Mouse (Mus musculus) hindbrain, embryonic 14.5 days (tissue): ENCODE measurements around the gene Smarca5. TPM values are rescaled to one million over a fixed set of nuclear protein-coding genes. Genes with fewer than 3 reads are reported as not detected.

Source experiments
- ATAC-seq: fragments of 200-750 bp; cut with Nextera tagmentation; 2 replicates; pipeline ENCODE4 v1.8.0; 2017; ENCODE audit warnings: moderate number of reproducible peaks, mild to moderate bottlenecking, moderate TSS enrichment, moderate library complexity; ENCODE audit not compliant: low FRiP score
- DNase-seq: peaks from one replicate; pipeline ENCODE4 v3.0.0-alpha.2; 2015; ENCODE audit warnings: low spot score
- H3K27ac ChIP-seq: fragments of 300-500 bp; sonication (generic); 2 replicates; pipeline ENCODE4 v1.5.1; 2014; ENCODE audit warnings: mild to moderate bottlenecking, moderate library complexity
- H3K27me3 ChIP-seq: fragments of 300-500 bp; sonication (generic); 2 replicates; pipeline ENCODE4 v1.6.1; 2014; ENCODE audit warnings: mild to moderate bottlenecking, low read length, mixed read lengths; ENCODE audit not compliant: control insufficient read depth, insufficient read depth
- H3K36me3 ChIP-seq: fragments of 300-500 bp; sonication (generic); replicated peaks from 2 replicates; pipeline ENCODE4 v1.6.1; 2014; ENCODE audit not compliant: control insufficient read depth, insufficient read depth
- H3K4me1 ChIP-seq: fragments of 300-500 bp; sonication (generic); replicated peaks from 2 replicates; pipeline ENCODE4 v1.6.1; 2014; ENCODE audit warnings: antibody characterized with exemption, low read length, mixed read lengths; ENCODE audit not compliant: control insufficient read depth, insufficient read depth
- H3K4me2 ChIP-seq: fragments of 300-500 bp; sonication (generic); replicated peaks from 2 replicates; pipeline ENCODE4 v1.6.1; 2014; ENCODE audit warnings: mild to moderate bottlenecking, moderate library complexity
- H3K4me3 ChIP-seq: fragments of 300-500 bp; sonication (generic); replicated peaks from 2 replicates; pipeline ENCODE4 v1.5.1; 2014; ENCODE audit warnings: mild to moderate bottlenecking, low read length
- H3K9ac ChIP-seq: fragments of 300-500 bp; sonication (generic); 2 replicates; pipeline ENCODE4 v1.6.1; 2014
- H3K9me3 ChIP-seq: fragments of 300-500 bp; sonication (generic); 2 replicates; pipeline ENCODE4 v1.6.1; 2016; ENCODE audit warnings: low read length; ENCODE audit not compliant: control insufficient read depth
- WGBS: fragments of 180-500 bp; shearing (Covaris S2); extraction: QIAGEN DNeasy Blood & Tissue Kit; methylation state at CpG from one replicate; pipeline ENCODE4 v1.1.7; 2014; 5-methylcytosine and 5-hydroxymethylcytosine counted together
- polyA plus RNA-seq: library from polyadenylated mRNA; unstranded; fragments of >200 nt; fragmentation: Nextera tagmentation; extraction: Ambion mirVana; gene quantifications from 2 replicates; pipeline ENCODE4 v1.2.1, GENCODE M21; 2014

Smarca5 gene
- polyA plus RNA-seq, 1 experiment from 2014 or later = 56.7 TPM

DNA sequence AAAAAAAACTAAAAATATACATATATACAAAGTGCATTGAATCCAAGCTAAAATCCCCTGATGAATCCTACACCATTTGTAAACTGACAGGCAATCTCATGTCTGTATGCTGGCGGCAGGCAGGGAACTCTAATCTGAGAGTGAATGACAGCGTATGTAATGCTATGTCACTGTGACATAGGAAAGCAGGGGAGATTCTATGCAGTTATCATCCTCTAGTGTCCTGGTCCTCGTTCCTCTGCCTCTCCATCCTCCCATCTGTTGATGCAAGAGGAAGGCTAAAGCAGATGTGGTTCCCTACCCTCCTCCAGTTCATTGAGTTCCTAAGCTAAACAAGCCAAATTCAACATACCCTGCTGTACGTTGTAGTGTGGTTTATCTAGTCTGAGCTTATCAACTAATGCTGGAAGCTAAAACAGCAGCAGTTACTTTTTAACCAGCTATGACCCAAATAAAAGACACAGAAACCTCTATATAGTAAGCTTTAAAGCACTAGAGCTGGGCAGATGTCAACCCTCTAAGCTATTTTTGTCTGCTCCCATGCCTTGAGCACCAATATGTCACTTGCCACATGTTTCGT is 55.5 kb downstream of the Smarca5 start:
- DNase-seq = no peak
- H3K4me2 ChIP-seq = no peak overlapping the region
- no peak overlapping the region for H3K9ac ChIP-seq
- H3K4me1 ChIP-seq = no peaks in the 10 kb centered on the region
- no peaks in the 10 kb centered on the region for H3K36me3 ChIP-seq
- WGBS = 81% methylated on average over 5 of the region's 5 CpGs
- no peaks in the 10 kb centered on the region for H3K9me3 ChIP-seq
- H3K4me3 ChIP-seq = no peak overlapping the region
- no peak overlapping the region for H3K27ac ChIP-seq
- no peak for ATAC-seq
- no peaks in the 10 kb centered on the region for H3K27me3 ChIP-seq

DNA sequence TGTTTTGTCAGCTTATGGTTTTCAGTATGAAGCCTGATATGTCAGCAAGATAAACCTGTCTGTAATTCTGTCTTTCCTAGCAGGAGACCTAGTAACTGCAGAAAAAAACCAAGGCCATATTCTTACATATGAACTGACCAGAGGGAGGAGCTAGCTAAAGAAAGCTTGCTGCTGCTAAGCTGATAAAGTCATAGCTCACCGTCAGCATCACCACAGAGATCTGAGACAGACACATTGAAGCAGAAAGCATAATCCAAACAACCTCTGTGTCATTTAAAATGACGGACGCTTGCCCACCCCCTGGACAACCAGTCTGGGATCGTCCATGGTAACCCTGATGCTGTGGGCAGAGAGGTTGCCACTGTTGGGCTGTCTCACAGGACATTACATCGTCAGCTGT is 56.7 kb downstream of the Smarca5 start:
- Histone ChIP-seq H3K36me3 (no peaks in the 10 kb centered on the region), H3K27ac (no peak overlapping the region), H3K9ac (no peak overlapping the region), H3K27me3 (no peaks in the 10 kb centered on the region), H3K4me3 (no peak overlapping the region), H3K9me3 (no peaks in the 10 kb centered on the region), H3K4me1 (no peaks in the 10 kb centered on the region), H3K4me2 (no peak overlapping the region)
- DNase-seq = no peak
- WGBS = 76% methylated on average over 5 of the region's 5 CpGs
- ATAC-seq = no peak

DNA sequence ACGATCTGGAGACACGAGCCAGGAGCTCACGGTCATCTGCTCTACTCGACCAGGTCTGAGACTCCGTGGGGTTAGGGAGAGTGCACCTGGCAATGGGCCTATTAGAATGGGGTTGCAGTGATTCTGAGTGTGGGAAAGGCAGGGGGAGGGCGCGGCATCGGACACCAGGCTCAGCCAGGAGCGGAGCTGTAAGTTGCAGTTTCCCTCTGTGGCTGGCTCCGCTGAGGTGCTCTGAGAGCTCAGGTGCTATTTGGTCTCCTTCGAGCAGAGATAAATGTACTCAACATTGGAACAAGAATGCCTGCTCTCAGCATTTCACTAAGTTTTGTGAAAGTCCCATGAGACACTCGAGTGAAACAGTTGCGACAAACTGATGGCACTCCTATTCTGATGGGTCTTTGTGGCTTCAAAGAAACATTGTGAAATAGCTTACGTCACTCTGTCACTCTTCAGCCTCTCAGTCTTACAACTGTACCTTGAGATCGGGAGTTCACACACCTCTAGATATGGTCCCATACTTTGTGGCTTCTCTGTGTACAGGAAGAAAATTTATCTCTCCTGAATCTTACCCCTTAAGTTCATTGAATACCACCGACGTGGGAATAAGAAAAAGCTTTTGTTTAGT is 69.9 kb downstream of the Smarca5 start:
- Histone ChIP-seq H3K9me3 (no peaks in the 10 kb centered on the region), H3K27ac (no peak overlapping the region), H3K4me3 (no peak overlapping the region), H3K36me3 (no peaks in the 10 kb centered on the region), H3K4me1 (no peaks in the 10 kb centered on the region), H3K27me3 (no peaks in the 10 kb centered on the region), H3K9ac (no peak overlapping the region), H3K4me2 (no peak overlapping the region)
- DNase-seq = no peak
- ATAC-seq = no peak
- WGBS = 77% methylated on average over 17 of the region's 17 CpGs

DNA sequence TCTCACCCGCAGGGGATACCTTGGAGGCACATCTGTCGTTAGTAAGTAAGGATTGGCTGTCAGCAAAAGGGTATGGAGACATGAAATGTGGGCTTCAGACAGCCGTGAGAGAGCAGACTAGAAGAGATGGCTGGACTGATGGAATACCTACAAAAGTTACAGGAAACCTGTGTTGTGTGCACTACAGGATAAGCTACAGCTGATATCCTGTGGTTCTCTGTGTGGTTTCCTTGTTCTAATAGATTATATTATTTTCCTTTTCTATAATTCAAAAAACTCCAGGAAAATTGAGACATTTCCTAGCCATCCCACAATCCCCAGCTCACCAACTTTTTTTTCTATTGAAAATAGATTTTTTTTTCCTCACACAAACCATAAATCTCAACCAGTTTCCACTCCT is 75.8 kb downstream of the Smarca5 start:
- no peak overlapping the region for H3K4me2 ChIP-seq
- H3K9me3 ChIP-seq = no peaks in the 10 kb centered on the region
- ATAC-seq (no peak), DNase-seq (no peak)
- no peak overlapping the region for H3K9ac ChIP-seq
- no peaks in the 10 kb centered on the region for H3K27me3 ChIP-seq
- no peak overlapping the region for H3K4me3 ChIP-seq
- no peaks in the 10 kb centered on the region for H3K4me1 ChIP-seq
- H3K36me3 ChIP-seq = no peaks in the 10 kb centered on the region
- H3K27ac ChIP-seq = no peak overlapping the region
- 81% methylated on average over 3 of the region's 3 CpGs for WGBS

DNA sequence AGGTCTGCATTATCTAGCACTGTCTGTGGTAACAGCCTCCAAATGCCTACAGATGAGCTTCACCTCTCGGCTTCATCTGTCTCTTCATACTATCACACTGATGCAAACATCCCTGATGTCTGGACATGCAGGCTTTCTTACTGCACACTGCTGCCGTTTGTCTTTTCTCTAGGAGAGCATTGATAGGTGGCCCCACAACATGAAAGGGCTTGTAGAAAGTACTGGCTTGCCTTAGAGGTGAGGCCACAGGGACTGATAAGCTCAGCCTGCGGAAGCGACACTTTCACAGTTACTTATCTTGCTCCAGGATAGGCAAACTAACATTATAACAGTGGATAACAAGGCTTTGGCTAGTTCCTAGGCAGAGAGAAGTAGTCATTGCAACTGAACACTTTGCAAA is 78.2 kb downstream of the Smarca5 start:
- H3K36me3 ChIP-seq = no peaks in the 10 kb centered on the region
- H3K27ac ChIP-seq = no peak overlapping the region
- H3K4me2 ChIP-seq = no peak overlapping the region
- H3K4me1 ChIP-seq = no peaks in the 10 kb centered on the region
- no peak overlapping the region for H3K4me3 ChIP-seq
- H3K27me3 ChIP-seq = no peaks in the 10 kb centered on the region
- DNase-seq = no peak
- H3K9ac ChIP-seq = no peak overlapping the region
- 83% methylated on average over 4 of the region's 4 CpGs for WGBS
- no peaks in the 10 kb centered on the region for H3K9me3 ChIP-seq
- ATAC-seq = no peak

DNA sequence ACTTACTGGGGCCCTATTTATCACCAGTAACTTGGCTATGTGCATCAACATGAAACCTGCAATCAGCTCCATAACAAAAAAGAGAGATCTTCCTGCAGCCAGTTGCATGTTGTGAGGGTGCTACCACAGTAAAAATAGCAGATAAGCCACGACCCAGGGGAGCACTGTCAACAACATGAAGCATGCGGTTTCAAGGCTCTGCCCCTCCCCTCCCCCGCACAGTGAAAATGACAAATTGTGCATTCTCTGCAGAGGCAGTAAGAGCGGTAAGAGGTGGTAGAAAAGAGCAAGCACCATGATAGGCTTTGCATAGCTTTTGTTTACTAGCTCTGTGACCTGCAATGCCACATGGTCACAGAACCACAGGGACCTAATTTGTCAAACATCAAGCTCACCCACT is 81.7 kb downstream of the Smarca5 start:
- Histone ChIP-seq H3K4me1 (no peaks in the 10 kb centered on the region), H3K4me2 (no peak overlapping the region), H3K27me3 (no peaks in the 10 kb centered on the region), H3K9ac (no peak overlapping the region), H3K36me3 (no peaks in the 10 kb centered on the region), H3K27ac (no peak overlapping the region), H3K9me3 (no peaks in the 10 kb centered on the region), H3K4me3 (no peak overlapping the region)
- 34% methylated on average over 4 of the region's 4 CpGs for WGBS
- DNase-seq (no peak), ATAC-seq (0 out of 2 replicates have a peak, but pooled peaks have one; percentile 46)

Other genes starting within 250 kb of the Smarca5 start
- gene Gypa, start 245.7 kb downstream of the Smarca5 start, polyA plus RNA-seq = 2.4 and 2.9 TPM in 2 replicates
- 0.24 and 0.27 TPM in 2 replicates for gene Frem3, start 128.4 kb downstream of the Smarca5 start, polyA plus RNA-seq
- gene Gab1, start 141.0 kb upstream of the Smarca5 start, polyA plus RNA-seq = 16.3 and 16.6 TPM in 2 replicates